Mouse (Mus musculus): ENCODE results near the gene Pnma1.

DNA sequence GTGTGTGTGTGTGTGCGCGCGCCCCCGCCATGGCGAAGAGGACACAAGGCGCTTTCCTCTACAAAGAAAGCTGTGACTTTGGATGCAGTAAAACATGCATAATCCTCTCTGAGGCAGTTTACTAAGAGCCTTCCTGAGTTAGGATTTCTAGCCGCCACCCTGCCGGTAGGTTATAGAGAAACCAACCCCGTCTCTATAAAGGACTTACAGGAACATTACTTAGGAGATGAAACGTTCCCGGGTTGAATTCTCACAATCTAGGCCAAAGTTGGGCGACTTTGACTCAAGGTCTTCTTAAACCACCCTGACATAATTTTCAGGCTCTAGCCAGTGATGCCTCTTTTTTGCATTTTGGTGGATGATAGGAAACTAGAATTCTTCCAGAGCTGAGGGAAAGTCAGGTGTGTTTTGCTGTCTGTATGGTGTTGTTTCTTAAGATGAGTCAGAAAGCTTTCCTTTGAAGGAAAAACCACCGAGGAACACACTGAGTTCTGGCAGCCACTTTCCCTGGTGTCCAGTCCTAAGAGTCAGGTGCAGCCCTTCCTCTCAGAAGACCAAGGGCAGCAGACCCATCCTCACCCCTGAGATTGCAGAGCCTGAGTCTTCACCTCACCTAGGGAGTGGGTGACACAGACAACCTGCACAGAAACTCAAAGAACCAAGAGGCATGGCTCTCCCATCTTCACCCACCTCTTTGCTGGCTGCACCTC, 46.3 kb upstream of the Pnma1 start:
- TF ChIP-seq POLR2A (IDR thresholded peaks at IDR 0.05; ENCODE audit: borderline replicate concordance, control insufficient read depth, low read depth, low read length), result no peak
- TF ChIP-seq CTCF (IDR thresholded peaks at IDR 0.05; ENCODE audit: control insufficient read depth, insufficient read depth, low read length), result no peak
